Mouse (Mus musculus) embryonic facial prominence, embryonic 13.5 days (tissue): ENCODE results near the gene Rin3. TPM values are rescaled to one million over a fixed set of nuclear protein-coding genes. Genes with fewer than 3 reads are reported as not detected.

ENCODE experiments used
- ATAC-seq: fragments of 200-750 bp; cut with Nextera tagmentation; 2 replicates; pipeline ENCODE4 v1.8.0; 2017; ENCODE audit warnings: low read depth; ENCODE audit not compliant: insufficient number of reproducible peaks, insufficient read depth, low FRiP score, low TSS enrichment
- H3K27ac ChIP-seq: fragments of 300-500 bp; sonication (generic); 2 replicates; pipeline ENCODE4 v1.5.1; 2015; ENCODE audit warnings: moderate library complexity, mild to moderate bottlenecking, inconsistent platforms
- H3K27me3 ChIP-seq: fragments of 300-500 bp; sonication (generic); 2 replicates; pipeline ENCODE4 v1.6.1; 2015; ENCODE audit warnings: mild to moderate bottlenecking, inconsistent platforms
- H3K36me3 ChIP-seq: fragments of 300-500 bp; sonication (generic); 2 replicates; pipeline ENCODE4 v1.6.1; 2015; ENCODE audit warnings: mild to moderate bottlenecking, inconsistent platforms
- H3K4me1 ChIP-seq: fragments of 300-500 bp; sonication (generic); 2 replicates; pipeline ENCODE4 v1.6.1; 2015; ENCODE audit warnings: inconsistent platforms
- H3K4me2 ChIP-seq: fragments of 300-500 bp; sonication (generic); 2 replicates; pipeline ENCODE4 v1.6.1; 2015; ENCODE audit warnings: moderate library complexity, mild to moderate bottlenecking, inconsistent platforms
- H3K4me3 ChIP-seq: fragments of 300-500 bp; sonication (generic); 2 replicates; pipeline ENCODE4 v1.5.1; 2015; ENCODE audit warnings: mild to moderate bottlenecking, inconsistent platforms
- H3K9ac ChIP-seq: fragments of 300-500 bp; sonication (generic); 2 replicates; pipeline ENCODE4 v1.6.1; 2015; ENCODE audit warnings: mild to moderate bottlenecking, inconsistent platforms
- H3K9me3 ChIP-seq: fragments of 300-500 bp; sonication (generic); 2 replicates; pipeline ENCODE4 v1.6.1; 2016; ENCODE audit warnings: inconsistent platforms
- WGBS: fragments of 180-500 bp; shearing (Covaris S2); methylation state at CpG from one replicate; pipeline ENCODE4 v1.1.7; 2015; ENCODE audit warnings: mixed read lengths; 5-methylcytosine and 5-hydroxymethylcytosine counted together
- polyA plus RNA-seq: library from polyadenylated mRNA; unstranded; fragments of >200 nt; fragmentation: Nextera tagmentation; extraction: Ambion mirVana; gene quantifications from 2 replicates; pipeline ENCODE4 v1.2.1, GENCODE M21; 2015

Rin3 gene
- polyA plus RNA-seq, 1 experiment from 2014 or later, result 6.1 TPM

- peak overlapping the region; percentile 97; the same call in 1 of the 2 replicates for H3K4me2 ChIP-seq
- no peak overlapping the region for H3K9ac ChIP-seq
- H3K36me3 ChIP-seq, result no peaks in the 10 kb centered on the region
- peaks cover 32% of the 10 kb centered on the region for H3K27me3 ChIP-seq
- WGBS, result 73% methylated on average over 2 of the region's 2 CpGs
- ATAC-seq, result no peak
- H3K9me3 ChIP-seq, result 0 out of 2 replicates have a peak, but pooled peaks cover 4% of the 10 kb centered on the region
- peaks cover 31% of the 10 kb centered on the region for H3K4me1 ChIP-seq
- 0 out of 2 replicates have a peak overlapping the region, but pooled peaks have one; percentile 63 for H3K4me3 ChIP-seq
- no peak overlapping the region for H3K27ac ChIP-seq
Measured at GRCm38 (mm10) chr12:102282126-102282525, 722 bp upstream of the Rin3 start.

- 0 out of 2 replicates have a peak, but pooled peaks cover 1% of the 10 kb centered on the region for H3K9me3 ChIP-seq
- peak overlapping the region; percentile 63 for H3K4me3 ChIP-seq
- ATAC-seq, result peak; percentile 56; the same call in 1 of the 2 replicates
- 6% methylated on average over 23 of the region's 24 CpGs for WGBS
- peaks cover 31% of the 10 kb centered on the region for H3K4me1 ChIP-seq
- peak overlapping the region; percentile 97 for H3K4me2 ChIP-seq
- peak overlapping the region; percentile 80 for H3K9ac ChIP-seq
- peak overlapping the region; percentile 65; the same call in 1 of the 2 replicates for H3K27ac ChIP-seq
- peaks cover 35% of the 10 kb centered on the region for H3K27me3 ChIP-seq
- no peaks in the 10 kb centered on the region for H3K36me3 ChIP-seq
Measured at GRCm38 (mm10) chr12:102283483-102284266, 827 bp downstream of the Rin3 start.

GRCm38 (mm10) chr12:102284267-102284610 lies 1.4 kb downstream of the Rin3 start:
- peaks cover 35% of the 10 kb centered on the region for H3K27me3 ChIP-seq
- 32% methylated on average over 9 of the region's 9 CpGs for WGBS
- H3K36me3 ChIP-seq, result no peaks in the 10 kb centered on the region
- peak overlapping the region; percentile 80; the same call in 1 of the 2 replicates for H3K9ac ChIP-seq
- H3K27ac ChIP-seq, result no peak overlapping the region
- peak overlapping the region; percentile 63 for H3K4me3 ChIP-seq
- H3K4me2 ChIP-seq, result peak overlapping the region; percentile 97
- peaks cover 31% of the 10 kb centered on the region for H3K4me1 ChIP-seq
- ATAC-seq, result no peak
- no peaks in the 10 kb centered on the region for H3K9me3 ChIP-seq

- ATAC-seq, result no peak
- 52% methylated on average over 3 of the region's 3 CpGs for WGBS
- peaks cover 35% of the 10 kb centered on the region for H3K27me3 ChIP-seq
- no peaks in the 10 kb centered on the region for H3K9me3 ChIP-seq
- H3K4me3 ChIP-seq, result 0 out of 2 replicates have a peak overlapping the region, but pooled peaks have one; percentile 63
- H3K36me3 ChIP-seq, result no peaks in the 10 kb centered on the region
- H3K4me1 ChIP-seq, result peaks cover 31% of the 10 kb centered on the region
- peak overlapping the region; percentile 97 for H3K4me2 ChIP-seq
- no peak overlapping the region for H3K9ac ChIP-seq
- no peak overlapping the region for H3K27ac ChIP-seq
Measured at GRCm38 (mm10) chr12:102284618-102285159, 1.8 kb downstream of the Rin3 start.

GRCm38 (mm10) chr12:102285318-102285717 lies 2.5 kb downstream of the Rin3 start:
- Histone ChIP-seq H3K27me3 (peaks cover 35% of the 10 kb centered on the region), H3K4me1 (peaks cover 31% of the 10 kb centered on the region), H3K4me2 (peak overlapping the region; percentile 97; the same call in 1 of the 2 replicates), H3K36me3 (no peaks in the 10 kb centered on the region), H3K9me3 (no peaks in the 10 kb centered on the region), H3K9ac (no peak overlapping the region), H3K4me3 (no peak overlapping the region), H3K27ac (no peak overlapping the region)
- 80% methylated on average over 6 of the region's 6 CpGs for WGBS
- no peak for ATAC-seq

- Histone ChIP-seq H3K27me3 (peaks cover 35% of the 10 kb centered on the region), H3K27ac (no peak overlapping the region), H3K4me2 (no peak overlapping the region)
Measured at GRCm38 (mm10) chr12:102285779-102286178, 2.9 kb downstream of the Rin3 start.

GRCm38 (mm10) chr12:102286681-102287414 lies 4.0 kb downstream of the Rin3 start:
- H3K27ac ChIP-seq, result no peak overlapping the region

More at GRCm38 (mm10) chr12:102285779-102286178, 2.9 kb downstream of the Rin3 start:
- Histone ChIP-seq H3K4me1 (peaks cover 31% of the 10 kb centered on the region), H3K9me3 (no peaks in the 10 kb centered on the region), H3K4me3 (no peak overlapping the region), H3K9ac (no peak overlapping the region), H3K36me3 (no peaks in the 10 kb centered on the region)
- no peak for ATAC-seq
- 68% methylated on average over 5 of the region's 5 CpGs for whole genome bisulfite sequencing

GRCm38 (mm10) chr12:102287904-102288602 lies 5.2 kb downstream of the Rin3 start:
- 84% methylated on average over 6 of the region's 6 CpGs for WGBS

More at GRCm38 (mm10) chr12:102286681-102287414, 4.0 kb downstream of the Rin3 start:
- no peak overlapping the region for H3K4me3 ChIP-seq
- no peak overlapping the region for H3K9ac ChIP-seq
- ATAC-seq, result no peak
- H3K36me3 ChIP-seq, result no peaks in the 10 kb centered on the region
- H3K4me2 ChIP-seq, result no peak overlapping the region
- peaks cover 34% of the 10 kb centered on the region for H3K4me1 ChIP-seq
- WGBS, result 78% methylated on average over 10 of the region's 10 CpGs
- H3K9me3 ChIP-seq, result no peaks in the 10 kb centered on the region
- H3K27me3 ChIP-seq, result peaks cover 34% of the 10 kb centered on the region

GRCm38 (mm10) chr12:102288846-102289245 lies 6.0 kb downstream of the Rin3 start:
- ATAC-seq, result no peak
- H3K36me3 ChIP-seq, result no peaks in the 10 kb centered on the region
- no peak overlapping the region for H3K9ac ChIP-seq

More at GRCm38 (mm10) chr12:102287904-102288602, 5.2 kb downstream of the Rin3 start:
- no peak for ATAC-seq
- Histone ChIP-seq H3K4me2 (no peak overlapping the region), H3K27ac (no peak overlapping the region), H3K4me3 (no peak overlapping the region), H3K27me3 (peaks cover 24% of the 10 kb centered on the region; the same call in 1 of the 2 replicates), H3K36me3 (no peaks in the 10 kb centered on the region), H3K4me1 (peaks cover 44% of the 10 kb centered on the region), H3K9me3 (no peaks in the 10 kb centered on the region), H3K9ac (no peak overlapping the region)

GRCm38 (mm10) chr12:102289568-102289967 lies 6.7 kb downstream of the Rin3 start:
- H3K9ac ChIP-seq, result no peak overlapping the region
- 97% methylated on average over 1 of the region's 1 CpGs for WGBS
- no peak for ATAC-seq
- no peak overlapping the region for H3K4me2 ChIP-seq
- H3K4me1 ChIP-seq, result peaks cover 36% of the 10 kb centered on the region
- peaks cover 15% of the 10 kb centered on the region; the same call in 1 of the 2 replicates for H3K27me3 ChIP-seq
- H3K4me3 ChIP-seq, result no peak overlapping the region
- H3K9me3 ChIP-seq, result no peaks in the 10 kb centered on the region
- H3K27ac ChIP-seq, result no peak overlapping the region
- H3K36me3 ChIP-seq, result no peaks in the 10 kb centered on the region

More at GRCm38 (mm10) chr12:102288846-102289245, 6.0 kb downstream of the Rin3 start:
- Histone ChIP-seq H3K27ac (no peak overlapping the region), H3K4me1 (peaks cover 41% of the 10 kb centered on the region), H3K9me3 (no peaks in the 10 kb centered on the region), H3K4me3 (no peak overlapping the region), H3K27me3 (peaks cover 21% of the 10 kb centered on the region; the same call in 1 of the 2 replicates), H3K4me2 (no peak overlapping the region)
- WGBS, result 27% methylated on average over 2 of the region's 2 CpGs

- no peak overlapping the region for H3K4me3 ChIP-seq
- no peak overlapping the region for H3K4me2 ChIP-seq
- H3K4me1 ChIP-seq, result peaks cover 25% of the 10 kb centered on the region
- H3K9me3 ChIP-seq, result no peaks in the 10 kb centered on the region
- H3K27me3 ChIP-seq, result 0 out of 2 replicates have a peak, but pooled peaks cover 5% of the 10 kb centered on the region
- no peak overlapping the region for H3K9ac ChIP-seq
- WGBS, result 80% methylated on average over 2 of the region's 2 CpGs
- ATAC-seq, result no peak
- H3K36me3 ChIP-seq, result no peaks in the 10 kb centered on the region
- no peak overlapping the region for H3K27ac ChIP-seq
Measured at GRCm38 (mm10) chr12:102290662-102291061, 7.8 kb downstream of the Rin3 start.
